Mouse (Mus musculus): ENCODE results near the gene G6pc2. TPM values are rescaled to one million over a fixed set of nuclear protein-coding genes. Genes with fewer than 3 reads are reported as not detected.

G6pc2 gene
- polyA plus RNA-seq, 1 experiment, result not detected

GRCm38 (mm10) chr2:69205791-69206351 is 5.0 kb upstream of the G6pc2 start, which contains the start of gene Spc25:
Gene Spc25, minus strand, starts transcription at chr2:69206194.
- TF ChIP-seq CTCF (IDR thresholded peaks at IDR 0.05; ENCODE audit: extremely low read depth, insufficient read depth, low read length) (no peak), POLR2A (IDR thresholded peaks at IDR 0.05; ENCODE audit: extremely low read depth, insufficient read depth, low read length) (no peak)
- H3K4me1 ChIP-seq (ENCODE audit: control insufficient read depth, insufficient read depth, low read length), result no peaks in the 10 kb centered on the region
- peak within 1 kb of the TSS; percentile 35 for H3K4me3 ChIP-seq (ENCODE audit: insufficient read depth, low read length)
- H3K27ac ChIP-seq (ENCODE audit: insufficient read depth, low read length), result no peak within 1 kb of the TSS

DNA sequence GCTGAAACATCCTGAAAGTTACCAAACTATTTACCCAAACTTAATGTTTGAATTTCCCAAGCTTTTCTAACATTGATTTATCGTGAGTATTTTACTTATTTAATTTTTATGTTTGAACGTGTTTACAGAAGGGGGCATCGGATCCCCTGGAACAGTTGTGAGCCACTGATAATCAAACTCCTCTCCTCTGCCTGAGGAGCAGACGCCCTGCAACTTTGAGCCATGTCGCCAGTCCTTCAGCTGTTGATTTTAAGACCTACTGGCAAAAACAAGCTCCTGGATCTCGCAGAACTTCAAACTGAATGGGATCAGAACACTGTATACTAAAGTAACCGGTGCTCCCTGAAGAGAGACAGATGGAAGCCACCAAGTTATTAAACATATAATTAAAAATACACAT is 4.3 kb upstream of the G6pc2 start:
- Histone ChIP-seq H3K27ac (ENCODE audit: insufficient read depth, low read length) (no peak overlapping the region), H3K4me1 (ENCODE audit: control insufficient read depth, insufficient read depth, low read length) (no peaks in the 10 kb centered on the region), H3K4me3 (ENCODE audit: insufficient read depth, low read length) (no peak overlapping the region)
- no peak for TF ChIP-seq POLR2A (IDR thresholded peaks at IDR 0.05; ENCODE audit: extremely low read depth, insufficient read depth, low read length)
- no peak for TF ChIP-seq CTCF (IDR thresholded peaks at IDR 0.05; ENCODE audit: extremely low read depth, insufficient read depth, low read length)

DNA sequence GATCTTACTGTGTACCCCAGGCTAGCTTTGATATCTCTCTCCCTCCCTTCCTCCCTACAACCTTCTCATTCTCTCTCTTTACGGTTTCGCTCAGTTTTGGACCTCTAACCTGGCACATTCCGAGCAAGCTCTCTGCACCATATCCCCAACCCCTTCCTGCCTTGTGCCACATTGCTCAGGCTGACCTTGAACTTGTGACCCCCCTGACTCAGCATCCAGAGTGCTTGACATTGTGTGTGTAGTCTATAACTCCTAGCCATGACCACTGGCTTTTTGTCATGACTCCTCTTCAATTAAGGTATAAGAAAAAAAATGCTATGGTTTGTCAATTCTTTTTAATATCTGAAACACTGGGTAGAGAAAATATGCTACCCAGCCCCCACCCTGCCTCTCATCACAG is 1.2 kb upstream of the G6pc2 start:
- TF ChIP-seq POLR2A (IDR thresholded peaks at IDR 0.05; ENCODE audit: extremely low read depth, insufficient read depth, low read length) (no peak), CTCF (IDR thresholded peaks at IDR 0.05; ENCODE audit: extremely low read depth, insufficient read depth, low read length) (no peak)
- no peak overlapping the region for H3K27ac ChIP-seq (ENCODE audit: insufficient read depth, low read length)

DNA sequence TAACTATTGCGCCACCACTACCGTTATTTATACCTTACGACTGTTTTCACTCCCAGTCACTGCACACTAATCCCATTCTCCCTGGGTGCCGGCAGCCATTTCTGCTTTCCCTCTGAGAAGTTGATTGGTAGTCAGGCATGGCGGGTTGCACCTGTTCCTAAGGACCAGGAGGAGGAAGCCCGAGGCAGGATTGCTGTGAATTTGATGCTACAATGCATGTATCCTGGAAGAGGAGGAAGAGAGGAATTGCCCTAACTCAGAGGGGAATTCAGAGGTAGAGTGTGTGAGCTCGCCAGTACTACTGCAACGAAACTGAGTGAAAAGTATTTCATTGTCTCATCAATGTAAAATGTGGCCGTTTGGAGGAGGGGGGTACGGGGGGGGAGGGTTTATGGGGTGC is 1.8 kb downstream of the G6pc2 start:
- H3K4me1 ChIP-seq (ENCODE audit: control insufficient read depth, insufficient read depth, low read length), result no peaks in the 10 kb centered on the region
- no peak for TF ChIP-seq CTCF (IDR thresholded peaks at IDR 0.05; ENCODE audit: extremely low read depth, insufficient read depth, low read length)
- no peak overlapping the region for H3K27ac ChIP-seq (ENCODE audit: insufficient read depth, low read length)
- H3K4me3 ChIP-seq (ENCODE audit: insufficient read depth, low read length), result no peak overlapping the region

More for the DNA sequence above, 1.2 kb upstream of the G6pc2 start:
- no peaks in the 10 kb centered on the region for H3K4me1 ChIP-seq (ENCODE audit: control insufficient read depth, insufficient read depth, low read length)
- H3K4me3 ChIP-seq (ENCODE audit: insufficient read depth, low read length), result no peak overlapping the region

DNA sequence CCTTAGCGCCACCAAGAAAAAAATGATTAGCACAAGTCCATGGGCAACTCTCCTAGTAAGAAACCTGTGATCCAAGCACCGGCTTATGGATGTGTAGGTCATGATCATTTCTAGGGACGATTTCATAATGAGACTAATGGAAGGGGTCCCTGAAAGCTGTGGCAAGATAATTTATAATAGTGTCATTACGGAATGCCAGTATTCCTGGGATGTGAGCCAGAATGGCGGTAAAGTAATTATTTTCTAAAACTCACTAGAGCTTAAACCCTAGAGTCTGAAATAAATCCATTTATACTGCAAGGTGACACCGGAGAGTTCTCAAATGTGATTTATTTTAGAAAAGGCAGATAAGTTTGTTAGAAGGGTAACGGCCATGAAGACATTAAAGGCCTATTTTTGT is 4.4 kb downstream of the G6pc2 start:
- Histone ChIP-seq H3K4me3 (ENCODE audit: insufficient read depth, low read length) (no peak overlapping the region), H3K4me1 (ENCODE audit: control insufficient read depth, insufficient read depth, low read length) (no peaks in the 10 kb centered on the region), H3K27ac (ENCODE audit: insufficient read depth, low read length) (no peak overlapping the region)
- TF ChIP-seq POLR2A (IDR thresholded peaks at IDR 0.05; ENCODE audit: extremely low read depth, insufficient read depth, low read length) (no peak), CTCF (IDR thresholded peaks at IDR 0.05; ENCODE audit: extremely low read depth, insufficient read depth, low read length) (no peak)

DNA sequence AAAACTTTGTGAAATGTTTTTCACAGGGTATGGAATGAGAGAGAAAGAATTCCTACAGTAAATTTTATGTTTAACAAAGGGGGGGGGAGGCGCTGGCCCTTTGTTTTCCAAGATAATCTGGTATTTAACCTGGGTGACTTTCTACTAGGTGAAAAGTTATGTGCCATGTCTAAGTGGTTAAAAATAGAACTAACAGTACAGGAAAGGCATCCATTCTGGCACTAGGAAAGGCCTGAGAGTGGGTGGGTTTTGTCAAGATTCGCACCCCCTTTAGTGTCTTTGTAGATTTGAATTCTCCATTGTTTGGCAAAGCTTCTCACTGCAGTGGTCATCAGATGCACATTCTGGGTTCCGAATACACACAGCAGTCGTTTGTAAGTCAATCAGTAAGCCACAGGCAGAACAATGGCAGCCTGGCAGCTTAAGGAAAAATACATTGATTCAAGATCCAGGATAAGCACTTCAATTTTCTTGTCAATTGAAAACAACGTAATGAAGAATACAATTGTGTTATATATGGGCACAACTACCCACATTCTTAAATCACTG is 11.1 kb downstream of the G6pc2 start:
- H3K4me1 ChIP-seq (ENCODE audit: control insufficient read depth, insufficient read depth, low read length), result no peaks in the 10 kb centered on the region
- TF ChIP-seq CTCF (IDR thresholded peaks at IDR 0.05; ENCODE audit: extremely low read depth, insufficient read depth, low read length) (no peak), POLR2A (IDR thresholded peaks at IDR 0.05; ENCODE audit: extremely low read depth, insufficient read depth, low read length) (no peak)
- no peak overlapping the region for H3K4me3 ChIP-seq (ENCODE audit: insufficient read depth, low read length)
- no peak overlapping the region for H3K27ac ChIP-seq (ENCODE audit: insufficient read depth, low read length)

GRCm38 (mm10) chr2:69222815-69223214 is 11.9 kb downstream of the G6pc2 start:
- H3K4me1 ChIP-seq (ENCODE audit: control insufficient read depth, insufficient read depth, low read length), result no peaks in the 10 kb centered on the region
- H3K27ac ChIP-seq (ENCODE audit: insufficient read depth, low read length), result no peak overlapping the region
- TF ChIP-seq POLR2A (IDR thresholded peaks at IDR 0.05; ENCODE audit: extremely low read depth, insufficient read depth, low read length) (no peak), CTCF (IDR thresholded peaks at IDR 0.05; ENCODE audit: extremely low read depth, insufficient read depth, low read length) (no peak)
- H3K4me3 ChIP-seq (ENCODE audit: insufficient read depth, low read length), result no peak overlapping the region

GRCm38 (mm10) chr2:69224724-69225123 is 13.9 kb downstream of the G6pc2 start:
- TF ChIP-seq CTCF (IDR thresholded peaks at IDR 0.05; ENCODE audit: extremely low read depth, insufficient read depth, low read length) (no peak), POLR2A (IDR thresholded peaks at IDR 0.05; ENCODE audit: extremely low read depth, insufficient read depth, low read length) (no peak)
- no peak overlapping the region for H3K27ac ChIP-seq (ENCODE audit: insufficient read depth, low read length)

DNA sequence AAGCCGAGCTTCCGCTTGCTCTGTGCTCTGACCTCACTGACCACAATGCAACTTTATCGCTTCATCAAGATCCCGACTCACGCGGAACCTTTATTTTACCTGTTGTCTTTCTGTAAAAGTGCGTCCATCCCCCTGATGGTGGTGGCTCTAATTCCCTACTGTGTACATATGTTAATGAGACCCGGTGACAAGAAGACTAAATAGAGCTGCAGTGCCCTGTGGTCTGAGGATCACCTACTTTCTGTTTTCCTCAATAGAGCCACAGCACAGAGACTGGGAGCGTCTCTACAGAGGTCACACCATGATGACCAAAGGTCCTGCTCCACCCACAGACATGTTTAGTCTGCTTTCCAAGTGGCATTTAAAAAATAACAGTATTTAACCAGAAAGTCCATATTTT is 16.0 kb downstream of the G6pc2 start:
- Histone ChIP-seq H3K4me1 (ENCODE audit: control insufficient read depth, insufficient read depth, low read length) (no peaks in the 10 kb centered on the region), H3K4me3 (ENCODE audit: insufficient read depth, low read length) (no peak overlapping the region), H3K27ac (ENCODE audit: insufficient read depth, low read length) (no peak overlapping the region)
- no peak for TF ChIP-seq POLR2A (IDR thresholded peaks at IDR 0.05; ENCODE audit: extremely low read depth, insufficient read depth, low read length)
- TF ChIP-seq CTCF (IDR thresholded peaks at IDR 0.05; ENCODE audit: extremely low read depth, insufficient read depth, low read length), result no peak

More at GRCm38 (mm10) chr2:69224724-69225123, 13.9 kb downstream of the G6pc2 start:
- Histone ChIP-seq H3K4me1 (ENCODE audit: control insufficient read depth, insufficient read depth, low read length) (no peaks in the 10 kb centered on the region), H3K4me3 (ENCODE audit: insufficient read depth, low read length) (no peak overlapping the region)

GRCm38 (mm10) chr2:69228635-69229034 is 17.8 kb downstream of the G6pc2 start:
- Histone ChIP-seq H3K4me1 (ENCODE audit: control insufficient read depth, insufficient read depth, low read length) (no peaks in the 10 kb centered on the region), H3K4me3 (ENCODE audit: insufficient read depth, low read length) (no peak overlapping the region), H3K27ac (ENCODE audit: insufficient read depth, low read length) (no peak overlapping the region)
- TF ChIP-seq CTCF (IDR thresholded peaks at IDR 0.05; ENCODE audit: extremely low read depth, insufficient read depth, low read length) (no peak), POLR2A (IDR thresholded peaks at IDR 0.05; ENCODE audit: extremely low read depth, insufficient read depth, low read length) (no peak)

Data from cortical plate, adult 2 months (tissue).